Mouse (Mus musculus) heart, adult 2 months (tissue): ENCODE measurements around the gene Clec12b. TPM values are rescaled to one million over a fixed set of nuclear protein-coding genes. Genes with fewer than 3 reads are reported as not detected.

ENCODE experiments used
- DNase-seq, 2 experiments: peaks; one replicate each; pipeline ENCODE4 v3.0.0; 2021
- H3K27ac ChIP-seq: fragments of 200-600 bp; 2 replicates; pipeline ENCODE4 v1.8.1; 2022
- H3K27me3 ChIP-seq: fragments of 200-500 bp; 2 replicates; pipeline ENCODE4 v1.6.1; 2012; ENCODE audit warnings: mild to moderate bottlenecking, low read length, inconsistent platforms, mixed read lengths; ENCODE audit not compliant: control insufficient read depth, insufficient read depth
- H3K36me3 ChIP-seq: fragments of 200-500 bp; 2 replicates; pipeline ENCODE4 v1.6.1; 2012; ENCODE audit warnings: low read length, inconsistent platforms; ENCODE audit not compliant: control insufficient read depth, insufficient read depth
- H3K4me1 ChIP-seq: fragments of 200-500 bp; 2 replicates; pipeline ENCODE4 v1.6.1; 2011; ENCODE audit warnings: low read length; ENCODE audit not compliant: control insufficient read depth, insufficient read depth
- H3K4me3 ChIP-seq: fragments of 200-600 bp; 2 replicates; pipeline ENCODE4 v1.8.1; 2022
- H3K79me2 ChIP-seq: fragments of 200-500 bp; replicated peaks from 2 replicates; pipeline ENCODE4 v1.6.1; 2012; ENCODE audit warnings: mild to moderate bottlenecking, inconsistent platforms, low read length, moderate library complexity, mixed read lengths; ENCODE audit not compliant: control insufficient read depth, insufficient read depth
- H3K9ac ChIP-seq: fragments of 200-500 bp; 2 replicates; pipeline ENCODE4 v1.6.1; 2012; ENCODE audit warnings: low read depth, mild to moderate bottlenecking, control low read depth, inconsistent platforms, low read length, mixed read lengths
- CTCF ChIP-seq: fragments of 200-600 bp; IDR thresholded peaks from 2 replicates; pipeline ENCODE4 v1.8.1; 2022; ENCODE audit warnings: antibody characterized with exemption, mild to moderate bottlenecking, moderate library complexity
- EP300 ChIP-seq: fragments of 200-500 bp; IDR thresholded peaks from 2 replicates; pipeline ENCODE4 v1.6.1; 2011; ENCODE audit warnings: low read depth, low read length, control low read depth; ENCODE audit not compliant: insufficient read depth
- POLR2A ChIP-seq: fragments of 200-500 bp; IDR thresholded peaks from 2 replicates; pipeline ENCODE4 v1.6.1; 2011; ENCODE audit warnings: mild to moderate bottlenecking, low read depth, low read length, control low read depth; ENCODE audit not compliant: insufficient read depth
- WGBS: fragments of 180-500 bp; shearing (Covaris S2); methylation state at CpG from one replicate; pipeline ENCODE4 v1.1.7; 2018; 5-methylcytosine and 5-hydroxymethylcytosine counted together
- intact Hi-C: fragments of 180-260 bp; cut with DNase I; formaldehyde crosslinking; loops from one replicate; pipeline ENCODE4 v1.15.1; 2025
- polyA plus RNA-seq: library from polyadenylated mRNA; depleted of rRNA; stranded (reverse); fragments of >200 nt; gene quantifications from 2 replicates; pipeline ENCODE4 v1.2.3, GENCODE M21; 2012
- total RNA-seq, 2 experiments: library from RNA; stranded (reverse); gene quantifications; 2 replicates each; pipeline ENCODE4 v1.2.3; 2021

Clec12b gene
- total and polyA plus RNA-seq, 3 experiments: 0.16 to 0.70 (median 0.23) TPM

DNA sequence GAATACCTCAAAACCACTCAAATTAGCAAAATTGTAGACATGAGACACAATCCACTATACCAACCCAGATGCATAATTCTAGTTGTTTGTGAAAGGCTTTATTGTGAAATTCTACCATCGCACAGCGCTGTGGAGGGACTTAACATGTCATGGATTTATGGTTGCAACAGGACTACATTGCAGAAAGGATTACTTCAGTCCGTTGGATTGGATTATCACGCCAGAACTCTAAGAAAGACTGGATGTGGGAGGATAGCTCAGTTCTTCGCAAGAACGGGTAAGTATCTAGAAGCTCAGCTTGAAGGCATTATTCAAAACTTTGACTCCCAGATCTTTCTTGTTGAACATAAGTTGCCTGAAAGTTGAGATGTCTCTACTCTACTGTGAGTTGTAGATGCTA is 17.7 kb upstream of the Clec12b start:
- intact Hi-C loops: no loop called here
- no peak overlapping the region for H3K4me3 ChIP-seq
- peaks cover 16% of the 10 kb centered on the region for H3K36me3 ChIP-seq
- TF ChIP-seq EP300: no peak
- TF ChIP-seq POLR2A: no peak
- TF ChIP-seq CTCF: no peak
- no peak overlapping the region for H3K27ac ChIP-seq
- DNase-seq: no peak
- peaks cover 5% of the 10 kb centered on the region for H3K4me1 ChIP-seq
- no peaks in the 10 kb centered on the region for H3K27me3 ChIP-seq
- no peaks in the 10 kb centered on the region for H3K79me2 ChIP-seq
- H3K9ac ChIP-seq: no peak overlapping the region
- 88% methylated on average over 6 of the region's 6 CpGs for WGBS

DNA sequence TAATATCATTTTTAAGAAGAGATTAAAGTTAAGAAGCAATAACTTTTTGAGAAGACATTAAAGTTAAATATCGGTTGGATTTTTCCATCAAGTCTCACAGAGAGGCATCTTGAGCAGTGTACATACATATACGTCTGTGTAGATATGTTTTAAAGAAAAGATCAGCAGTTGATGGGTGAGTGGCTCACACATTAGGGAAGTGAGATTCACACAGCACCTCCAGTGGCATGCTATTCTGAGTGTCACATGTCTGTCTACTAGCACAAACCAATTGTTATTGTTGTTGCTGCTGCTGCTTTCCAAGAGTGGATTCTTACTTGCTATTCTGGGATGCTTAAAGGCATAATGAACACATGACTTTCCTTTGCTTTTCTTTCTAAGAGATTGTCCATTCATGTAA is 16.7 kb upstream of the Clec12b start:
- no peaks in the 10 kb centered on the region for H3K79me2 ChIP-seq
- intact Hi-C loops: no loop called here
- H3K27me3 ChIP-seq: no peaks in the 10 kb centered on the region
- no peak overlapping the region for H3K27ac ChIP-seq
- no peak for DNase-seq
- H3K9ac ChIP-seq: no peak overlapping the region
- 88% methylated on average over 2 of the region's 2 CpGs for WGBS
- H3K36me3 ChIP-seq: peaks cover 13% of the 10 kb centered on the region
- H3K4me1 ChIP-seq: peaks cover 3% of the 10 kb centered on the region
- no peak overlapping the region for H3K4me3 ChIP-seq
- TF ChIP-seq CTCF (no peak), EP300 (no peak), POLR2A (no peak)

DNA sequence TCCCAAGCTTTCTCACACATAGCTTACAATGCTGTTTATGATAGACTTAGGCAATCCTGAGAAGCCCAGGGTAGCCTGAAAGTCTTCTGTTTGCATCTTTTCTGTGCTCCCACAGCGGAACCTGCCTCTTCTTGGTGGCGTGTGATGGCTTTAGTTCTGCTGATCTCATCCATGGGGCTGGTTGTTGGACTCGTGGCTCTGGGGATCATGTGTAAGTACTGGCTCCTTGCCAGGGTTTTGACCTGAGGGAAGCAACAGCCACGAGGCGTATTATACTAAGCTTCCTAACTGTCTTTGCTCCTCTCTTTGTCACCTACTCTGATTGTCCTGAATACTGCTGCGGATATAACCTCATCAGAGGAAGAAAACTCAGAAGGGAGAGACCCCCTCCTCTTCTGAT is 14.3 kb upstream of the Clec12b start:
- H3K9ac ChIP-seq: no peak overlapping the region
- peak in 1 of 2 experiments; percentile 33 for DNase-seq
- H3K4me3 ChIP-seq: no peak overlapping the region
- TF ChIP-seq CTCF (no peak), POLR2A (no peak), EP300 (no peak)
- no peak overlapping the region for H3K27ac ChIP-seq
- intact Hi-C loops: no loop called here
- H3K27me3 ChIP-seq: no peaks in the 10 kb centered on the region
- WGBS: 18% methylated on average over 6 of the region's 6 CpGs
- H3K4me1 ChIP-seq: peaks cover 3% of the 10 kb centered on the region; the same call in 1 of the 2 replicates
- peaks cover 2% of the 10 kb centered on the region; the same call in 1 of the 2 replicates for H3K36me3 ChIP-seq
- H3K79me2 ChIP-seq: no peaks in the 10 kb centered on the region

DNA sequence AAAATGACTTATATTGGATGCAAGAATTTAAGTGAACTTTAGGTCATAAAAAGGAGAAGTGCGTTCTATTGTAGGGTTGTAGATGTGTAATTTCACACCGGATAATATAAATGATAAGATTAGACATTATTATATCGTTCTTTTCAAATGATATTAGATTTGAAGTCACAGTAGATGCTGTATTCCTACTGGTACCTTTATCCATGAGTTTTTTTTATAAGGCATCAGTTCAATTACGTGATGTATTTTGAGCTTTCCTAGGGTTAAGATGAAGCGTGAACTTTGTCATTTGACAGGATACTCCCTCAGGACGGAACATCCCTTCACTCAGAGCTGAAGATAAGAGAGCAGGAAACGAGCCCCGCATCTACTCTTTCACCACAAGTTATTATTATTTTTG is 11.3 kb upstream of the Clec12b start, which contains the start of gene Clec1b:
Clec1b (plus strand) TSS at position 301 of the 400 bp plus-strand sequence.
- 43% methylated on average over 8 of the region's 8 CpGs for WGBS

DNA sequence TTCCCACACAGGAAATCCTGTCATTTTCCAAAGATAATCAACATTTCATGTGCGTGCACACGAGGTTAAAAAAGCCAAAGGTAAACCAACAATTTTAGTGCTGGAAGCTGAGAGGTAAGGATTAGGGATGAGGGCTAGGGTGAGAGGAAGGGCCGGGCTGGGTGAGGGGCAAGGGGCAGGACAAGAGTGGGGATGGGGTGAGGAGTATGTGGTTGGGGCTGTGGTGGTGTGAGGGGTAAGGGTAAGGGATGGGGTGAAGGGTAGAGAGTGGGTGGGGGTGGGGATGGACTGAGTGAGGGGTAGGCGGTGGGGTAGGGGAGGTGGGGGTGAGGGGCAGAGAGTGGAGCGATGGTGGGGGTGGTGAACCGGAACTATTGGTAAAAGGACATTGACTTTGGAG is 8.1 kb upstream of the Clec12b start:
- Histone ChIP-seq H3K36me3 (no peaks in the 10 kb centered on the region), H3K4me3 (no peak overlapping the region), H3K9ac (no peak overlapping the region), H3K27me3 (no peaks in the 10 kb centered on the region), H3K79me2 (no peaks in the 10 kb centered on the region), H3K4me1 (no peaks in the 10 kb centered on the region; the same call in 1 of the 2 replicates), H3K27ac (no peak overlapping the region)
- WGBS: 59% methylated on average over 6 of the region's 6 CpGs
- TF ChIP-seq EP300 (no peak), POLR2A (no peak), CTCF (no peak)
- DNase-seq: no peak
- intact Hi-C loops: loop anchor here (1.0 to 2.0 kb wide), 4 partner anchors 29 to 166 kb away; no protein-coding TSS in a partner anchor

More for the DNA sequence above, 11.3 kb upstream of the Clec12b start, which contains the start of gene Clec1b:
- H3K36me3 ChIP-seq: peaks cover 2% of the 10 kb centered on the region; the same call in 1 of the 2 replicates
- H3K9ac ChIP-seq: no peak within 1 kb of the TSS
- H3K79me2 ChIP-seq: no peaks in the 10 kb centered on the region
- no peaks in the 10 kb centered on the region for H3K27me3 ChIP-seq
- TF ChIP-seq CTCF (no peak), POLR2A (no peak), EP300 (no peak)
- intact Hi-C loops: no loop called here
- H3K4me1 ChIP-seq: peaks cover 3% of the 10 kb centered on the region
- no peak within 1 kb of the TSS for H3K27ac ChIP-seq
- DNase-seq: no peak
- no peak within 1 kb of the TSS for H3K4me3 ChIP-seq

DNA sequence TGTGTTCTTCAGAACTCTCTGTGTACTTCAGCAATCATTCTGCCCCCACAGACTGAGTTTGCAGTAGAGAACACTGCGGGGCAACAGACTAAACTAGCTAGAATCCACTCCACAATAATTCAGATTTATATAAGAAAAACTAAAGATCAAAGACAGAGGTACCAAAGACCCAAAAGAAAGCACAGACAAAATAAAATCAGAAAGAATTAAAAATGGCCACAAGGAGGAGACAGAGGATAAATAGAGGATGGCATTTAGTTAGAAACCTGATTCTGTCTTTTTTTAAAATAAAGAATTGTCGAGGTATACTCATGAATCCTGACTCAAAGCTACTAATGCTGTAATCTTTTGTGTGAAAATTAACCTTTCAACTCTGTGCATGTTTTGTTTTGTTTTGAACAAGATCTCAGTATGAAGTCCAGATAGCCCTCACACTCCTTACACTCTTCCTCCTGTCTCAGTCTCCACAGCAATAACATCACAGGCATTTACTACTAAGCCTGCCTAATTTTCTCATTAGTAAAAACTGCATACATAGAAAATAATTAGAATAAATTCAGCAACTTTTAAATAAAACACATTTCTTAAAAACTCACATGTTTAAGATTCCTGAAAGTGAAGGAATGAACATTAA is 7.5 kb upstream of the Clec12b start:
- Histone ChIP-seq H3K79me2 (no peaks in the 10 kb centered on the region), H3K4me3 (no peak overlapping the region), H3K27me3 (no peaks in the 10 kb centered on the region), H3K27ac (no peak overlapping the region), H3K36me3 (no peaks in the 10 kb centered on the region), H3K9ac (no peak overlapping the region), H3K4me1 (no peaks in the 10 kb centered on the region; the same call in 1 of the 2 replicates)
- intact Hi-C loops: loop anchor here (1.0 kb wide), 3 partner anchors 83 to 166 kb away; no protein-coding TSS in a partner anchor
- 13% methylated on average over 2 of the region's 2 CpGs for WGBS
- no peak for DNase-seq
- TF ChIP-seq CTCF (peak; percentile 90), POLR2A (no peak), EP300 (no peak)
